Mouse (Mus musculus) layer of hippocampus, postnatal 36 days (tissue): ENCODE results near the gene Depdc5. TPM values are rescaled to one million over a fixed set of nuclear protein-coding genes. Genes with fewer than 3 reads are reported as not detected.
A peak's percentile ranks its signal among the peaks of the same experiment; 100 is the strongest.
"Not testable (repeated sequence)": the region's sequence is repeated elsewhere in the genome, so short reads cannot be mapped to it uniquely, and the experiment has no call there.

Experiments used
- DNase-seq, 2 experiments: peaks; one replicate each; pipeline ENCODE4 v3.0.0; 2022
- total RNA-seq, 2 experiments: library from RNA; stranded (reverse); gene quantifications; 2 replicates each; pipeline ENCODE4 v1.2.3; 2021

The Depdc5 gene
- total RNA-seq, 2 experiments from 2014 or later = 64.3 to 69.0 TPM

GRCm38 (mm10) chr5:32914071-32914470, 50.6 kb downstream of the Depdc5 start:
- no peak for DNase-seq

DNA sequence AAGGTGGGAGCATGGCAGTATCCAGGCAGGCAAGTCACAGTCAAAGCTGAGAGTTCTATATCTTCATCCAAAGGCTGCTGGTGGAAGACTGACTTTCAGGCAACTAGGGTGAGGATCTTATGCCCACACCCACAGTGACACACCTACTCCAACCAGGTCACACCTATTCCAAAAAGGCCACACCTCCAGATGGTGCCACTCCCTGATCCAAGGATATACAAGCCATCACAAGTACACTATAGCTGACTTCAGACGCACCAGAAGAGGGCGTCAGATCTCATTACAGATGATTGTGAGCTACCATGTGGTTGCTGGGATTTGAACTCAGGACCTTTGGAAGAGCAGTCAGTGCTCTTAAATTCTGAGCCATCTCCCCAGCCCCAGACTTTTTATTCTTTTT, 55.8 kb downstream of the Depdc5 start:
- not testable (repeated sequence) for DNase-seq

DNA sequence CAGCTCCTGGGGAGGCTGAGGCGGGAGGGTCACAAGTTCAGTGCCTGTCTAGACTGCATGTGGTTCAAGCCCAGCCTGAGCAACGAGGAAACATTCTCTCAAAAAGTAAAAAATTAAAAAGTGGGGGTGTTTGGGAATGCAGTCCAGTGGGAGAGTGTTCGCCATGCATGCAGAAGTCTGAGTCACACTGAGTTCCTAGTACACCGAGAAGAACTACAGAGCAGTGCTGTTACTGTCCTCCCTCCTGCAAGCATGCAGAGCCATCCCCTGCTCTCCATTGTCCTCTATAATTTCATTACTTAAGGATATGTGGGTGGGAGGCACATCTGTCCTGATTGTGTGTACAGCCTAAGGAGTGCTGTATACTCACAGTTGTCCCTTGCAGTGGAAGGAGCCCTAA, 59.4 kb downstream of the Depdc5 start:
- DNase-seq = no peak

GRCm38 (mm10) chr5:32930761-32931160, 67.3 kb downstream of the Depdc5 start:
- DNase-seq = no peak

GRCm38 (mm10) chr5:32934654-32935053, 71.2 kb downstream of the Depdc5 start:
- no peak for DNase-seq

DNA sequence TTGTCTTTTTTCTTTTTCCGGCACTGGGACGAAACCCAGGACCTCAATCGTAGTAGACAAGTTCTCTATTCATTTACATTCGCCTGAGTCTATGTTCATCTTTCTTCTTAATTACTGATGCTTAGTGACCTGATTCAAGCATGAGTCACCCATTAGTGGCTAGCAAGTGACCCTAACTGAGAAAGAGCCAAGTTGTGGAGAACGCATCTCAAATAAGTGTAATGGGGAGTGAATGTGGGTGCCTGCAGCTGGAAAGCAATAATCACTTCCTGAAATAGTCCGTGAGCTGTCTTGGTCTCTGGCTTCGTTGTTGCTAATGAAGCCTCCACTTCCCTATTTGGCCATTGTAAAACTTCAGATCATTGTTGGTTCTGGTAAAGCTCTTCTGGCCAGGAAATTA, 77.1 kb downstream of the Depdc5 start:
- no peak for DNase-seq

- no peak for DNase-seq
These were observed 77.9 kb downstream of the Depdc5 start for GRCm38 (mm10) chr5:32941209-32941924.

DNA sequence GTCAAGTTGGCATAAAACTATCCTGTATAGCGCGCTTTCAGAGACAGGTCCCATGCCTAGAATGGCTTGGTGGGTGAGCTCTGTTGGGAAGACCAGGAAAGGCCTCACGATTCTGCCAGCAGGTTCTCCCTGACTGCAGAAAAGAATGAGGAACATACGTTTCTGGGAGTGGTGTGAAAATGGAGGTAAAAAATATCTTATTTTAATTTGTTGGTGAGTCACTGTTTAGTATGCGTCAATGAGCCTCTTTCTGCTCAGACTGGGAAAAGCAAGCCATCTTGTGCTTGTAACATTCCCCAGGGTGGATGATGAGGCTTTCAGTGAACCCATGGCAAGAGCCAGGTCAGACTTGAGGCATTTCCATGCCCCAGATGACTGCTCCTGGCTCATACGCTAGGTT, 86.6 kb downstream of the Depdc5 start:
- no peak for DNase-seq

GRCm38 (mm10) chr5:32950702-32951274, 87.3 kb downstream of the Depdc5 start:
- no peak for DNase-seq

GRCm38 (mm10) chr5:32955716-32956115, 92.2 kb downstream of the Depdc5 start:
- no peak for DNase-seq

GRCm38 (mm10) chr5:32961616-32962015, 98.1 kb downstream of the Depdc5 start:
- no peak for DNase-seq

DNA sequence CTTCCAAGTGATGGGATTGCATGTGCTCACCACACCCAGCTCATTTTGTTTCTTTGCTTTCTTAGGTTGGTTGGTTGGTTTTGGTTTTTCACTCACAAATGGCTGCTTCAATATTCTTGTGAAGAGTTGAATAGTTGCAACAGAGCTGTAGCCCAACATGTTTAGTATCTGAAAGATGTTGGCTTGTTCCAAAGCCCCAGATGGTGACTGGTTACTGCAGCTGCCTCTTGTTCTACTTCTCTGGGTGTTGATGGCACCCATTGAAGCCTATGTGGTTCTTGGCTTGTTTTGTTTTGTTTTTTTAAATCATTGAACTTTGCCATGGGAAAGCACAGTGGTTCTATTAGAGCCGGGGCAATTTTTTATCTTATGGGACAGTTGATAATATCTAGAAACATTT, 99.1 kb downstream of the Depdc5 start:
- peak in 1 of 2 experiments; percentile 11 for DNase-seq

GRCm38 (mm10) chr5:32976541-32976940, 113.0 kb downstream of the Depdc5 start:
- DNase-seq = no peak

DNA sequence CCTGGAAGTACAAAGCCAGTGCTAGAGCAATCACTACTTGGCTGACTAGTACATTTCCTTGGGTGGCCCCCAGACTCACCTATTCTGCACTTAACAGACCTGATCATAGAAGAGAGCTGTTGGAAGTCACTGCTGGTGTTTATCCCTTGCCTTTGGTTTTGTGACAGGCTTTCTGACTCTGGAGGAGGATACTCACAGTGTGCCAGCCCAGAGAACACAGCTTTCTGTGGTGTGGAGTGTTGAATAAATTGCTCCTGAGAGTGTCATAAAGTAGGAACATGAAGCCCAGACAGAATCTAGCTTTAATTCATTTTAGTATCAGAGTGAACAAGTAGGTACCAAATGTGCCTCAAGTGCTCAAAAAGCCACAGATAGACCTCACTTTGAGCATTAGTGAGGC, 113.7 kb downstream of the Depdc5 start:
- DNase-seq = no peak

- no peak for DNase-seq
These were observed 121.9 kb downstream of the Depdc5 start for GRCm38 (mm10) chr5:32985379-32985778.

DNA sequence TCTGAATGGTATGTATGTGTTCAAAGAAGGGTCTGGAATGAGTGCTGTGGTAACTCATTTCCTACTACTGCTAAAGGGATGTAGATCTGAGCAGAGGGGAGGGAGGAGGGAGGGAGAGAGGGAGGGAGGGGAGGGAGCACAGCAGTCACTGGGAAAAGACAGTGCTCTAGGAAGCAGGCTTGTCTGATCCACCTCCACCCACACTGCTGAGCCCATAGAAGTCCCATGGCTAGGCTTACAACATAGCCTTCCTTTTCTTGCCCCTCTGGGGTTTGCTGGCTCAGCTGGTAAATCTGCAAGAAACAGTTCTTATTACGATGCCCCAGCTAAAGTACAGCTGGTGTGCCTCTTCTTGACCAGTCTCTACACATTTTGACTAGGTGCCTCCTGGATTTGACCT, 124.4 kb downstream of the Depdc5 start:
- DNase-seq = no peak

- DNase-seq = no peak
These were observed 126.6 kb downstream of the Depdc5 start for GRCm38 (mm10) chr5:32989959-32990640.

- peak; percentile 82 to 86 for DNase-seq
These were observed 127.7 kb downstream of the Depdc5 start for GRCm38 (mm10) chr5:32991152-32991551.

DNA sequence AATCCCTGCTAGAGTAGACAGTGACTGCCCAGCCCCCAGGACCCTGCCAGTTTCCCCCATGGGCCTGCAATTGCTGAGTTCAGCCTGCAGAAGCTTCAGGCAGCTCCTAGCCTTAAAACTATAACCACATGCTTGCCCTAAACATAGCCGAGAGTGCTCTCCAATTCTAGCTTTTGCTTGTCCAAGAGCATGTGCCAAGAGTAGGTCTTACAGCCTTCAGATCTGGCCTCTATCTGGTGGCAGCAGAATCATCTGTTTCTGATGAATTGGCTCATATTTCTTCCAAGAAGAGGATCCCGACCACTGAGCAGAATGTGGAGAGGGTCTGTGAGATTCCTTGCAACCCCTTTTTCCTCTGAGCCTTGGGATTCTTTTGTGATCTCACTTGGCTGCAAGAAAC, 131.0 kb downstream of the Depdc5 start:
- no peak for DNase-seq

- DNase-seq = peak in 1 of 2 experiments; percentile 35
These were observed 132.3 kb downstream of the Depdc5 start for GRCm38 (mm10) chr5:32995756-32996155.

DNA sequence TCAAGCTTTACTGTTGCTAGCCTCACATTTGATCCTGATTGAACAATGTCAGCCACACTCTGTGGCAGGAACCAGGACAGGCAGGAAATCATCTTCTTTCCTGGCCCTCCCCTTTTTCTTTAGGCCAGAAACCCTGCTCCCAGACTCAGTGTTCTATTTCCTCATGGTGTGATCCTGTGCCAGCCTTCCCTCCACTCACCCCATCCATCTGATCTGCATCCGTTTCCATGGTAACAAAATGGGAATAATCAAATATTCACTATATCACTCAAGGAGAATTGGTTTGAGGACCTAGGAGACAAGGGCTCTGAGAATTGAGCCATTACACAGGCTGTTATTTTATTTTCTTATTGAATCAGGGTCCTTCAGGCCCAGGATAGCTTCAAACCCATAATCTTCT, 133.1 kb downstream of the Depdc5 start:
- no peak for DNase-seq

DNA sequence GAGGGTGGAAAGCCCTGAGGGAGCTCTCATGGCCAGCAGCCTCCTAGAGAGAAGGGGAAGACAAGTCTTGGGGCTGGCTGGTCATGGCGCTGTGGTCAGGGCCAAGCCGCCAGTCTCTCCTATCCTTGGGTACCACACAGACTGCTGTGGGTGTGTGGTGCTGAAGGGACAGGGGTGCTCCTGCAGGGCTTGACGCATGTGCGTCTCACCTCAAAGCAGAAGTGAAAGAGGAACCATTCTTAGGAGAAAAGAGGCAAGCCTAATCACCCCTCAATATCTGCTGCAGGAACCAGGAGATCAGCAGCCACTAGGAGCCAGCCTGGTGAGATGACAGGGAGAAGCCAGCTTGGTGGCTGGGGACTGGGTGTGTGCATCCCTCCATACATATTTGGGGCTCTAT, 134.2 kb downstream of the Depdc5 start:
- no peak for DNase-seq

GRCm38 (mm10) chr5:32998783-32999182, 135.3 kb downstream of the Depdc5 start:
- no peak for DNase-seq

DNA sequence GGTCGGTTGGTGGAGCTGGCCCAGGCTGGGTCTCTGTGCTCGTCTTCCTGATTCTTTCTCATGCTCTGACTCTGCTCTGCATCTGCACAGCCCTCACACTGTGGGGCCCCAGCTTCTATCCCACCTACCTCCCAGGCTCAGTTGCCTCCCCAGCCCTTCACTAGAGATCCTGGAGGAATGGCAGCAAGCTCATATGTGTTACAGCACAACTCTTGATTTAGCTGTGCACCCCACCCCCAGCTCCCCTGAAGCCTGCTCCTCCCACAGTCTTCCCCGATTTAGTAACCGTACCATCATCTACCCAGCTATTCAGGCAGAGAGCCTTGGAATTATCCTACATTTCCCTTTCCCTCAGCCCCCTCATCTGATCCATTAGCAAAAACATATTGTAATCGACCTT, 137.6 kb downstream of the Depdc5 start:
- peak in 1 of 2 experiments; percentile 57 for DNase-seq
